Mouse (Mus musculus): ENCODE measurements around the gene Pspc1.

Gene Pspc1

DNA sequence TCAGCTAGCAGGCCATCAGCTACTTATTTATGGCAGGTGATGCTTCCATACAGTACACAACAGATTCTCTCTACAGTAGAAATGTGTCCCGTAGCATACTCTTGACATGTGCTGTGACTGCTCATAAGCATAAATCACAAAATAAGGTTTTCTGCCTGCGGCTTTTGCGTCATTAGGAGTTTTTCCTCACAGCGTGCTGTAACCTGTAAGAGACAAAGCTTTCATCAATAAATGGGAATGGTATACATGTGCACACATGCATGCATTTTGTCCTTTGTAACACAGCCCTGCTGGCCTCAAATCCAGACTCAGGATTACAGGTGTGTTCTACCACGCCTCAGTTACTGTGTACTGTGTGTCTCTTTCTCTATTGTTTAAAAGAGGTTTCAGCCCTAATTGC lies 80.3 kb downstream of the Pspc1 start:
- DNase-seq (ENCODE audit: low spot score in 2 of 2) = no peak

DNA sequence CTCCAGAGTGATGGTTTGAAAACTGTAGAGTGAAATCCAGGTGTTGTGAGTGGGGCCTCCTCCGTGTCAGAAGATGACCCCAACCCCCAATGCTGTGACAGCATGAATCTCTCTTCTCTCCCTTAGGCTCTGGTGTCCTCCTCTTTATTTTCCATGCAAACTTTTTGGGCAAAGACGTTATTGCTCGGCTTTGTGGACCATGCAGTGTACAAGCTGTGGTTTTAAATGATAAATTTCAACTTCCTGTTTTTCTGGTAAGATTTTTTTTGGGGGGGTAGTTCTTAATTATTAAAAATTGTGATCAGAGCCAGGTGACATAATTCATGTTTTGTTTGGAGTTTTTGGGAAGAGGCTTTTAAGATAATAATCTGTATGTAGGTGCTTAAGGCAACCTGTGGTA lies 82.6 kb downstream of the Pspc1 start:
- DNase-seq (ENCODE audit: low spot score in 2 of 2) = no peak

DNA sequence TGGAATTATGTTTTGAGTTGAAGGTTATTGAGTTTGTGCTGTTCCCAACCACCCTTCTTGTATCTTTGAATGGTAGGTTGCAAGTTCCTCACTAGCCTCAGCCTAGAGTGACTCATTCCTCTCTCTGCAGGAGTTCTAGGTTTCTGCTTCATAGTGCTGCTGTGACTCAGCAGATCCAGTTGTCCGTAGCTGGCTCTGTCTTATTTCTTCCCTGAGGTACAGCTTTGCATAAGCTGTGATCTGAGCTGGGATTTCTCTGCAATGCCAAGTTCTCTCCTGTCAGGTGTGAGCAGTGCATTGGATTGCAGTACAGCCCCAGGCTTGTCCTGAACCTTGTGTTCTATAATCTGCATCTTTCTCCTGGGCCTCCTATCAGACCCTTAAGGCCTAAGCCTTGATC lies 88.3 kb downstream of the Pspc1 start:
- no peak for DNase-seq (ENCODE audit: low spot score in 2 of 2)

DNA sequence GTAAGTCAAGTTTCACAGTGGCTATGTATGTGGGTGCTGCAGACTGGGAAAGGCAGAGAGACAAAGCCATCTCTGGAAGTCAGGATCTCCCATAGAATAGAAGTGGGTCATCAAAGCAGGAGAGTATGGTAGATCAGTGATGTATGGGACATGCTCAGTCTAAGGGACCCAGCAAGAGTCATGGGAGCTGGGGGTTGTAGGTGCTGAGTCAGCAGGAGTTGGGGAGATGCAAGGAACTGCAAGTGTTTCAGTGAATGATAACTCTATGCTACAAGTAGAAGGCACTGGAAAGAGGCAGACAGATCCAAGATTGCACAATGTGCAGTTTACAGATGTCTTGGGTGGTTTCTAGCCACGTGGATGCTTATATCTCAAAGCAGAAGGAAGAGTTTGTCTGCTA lies 89.0 kb downstream of the Pspc1 start:
- no peak for DNase-seq (ENCODE audit: low spot score in 2 of 2)

DNA sequence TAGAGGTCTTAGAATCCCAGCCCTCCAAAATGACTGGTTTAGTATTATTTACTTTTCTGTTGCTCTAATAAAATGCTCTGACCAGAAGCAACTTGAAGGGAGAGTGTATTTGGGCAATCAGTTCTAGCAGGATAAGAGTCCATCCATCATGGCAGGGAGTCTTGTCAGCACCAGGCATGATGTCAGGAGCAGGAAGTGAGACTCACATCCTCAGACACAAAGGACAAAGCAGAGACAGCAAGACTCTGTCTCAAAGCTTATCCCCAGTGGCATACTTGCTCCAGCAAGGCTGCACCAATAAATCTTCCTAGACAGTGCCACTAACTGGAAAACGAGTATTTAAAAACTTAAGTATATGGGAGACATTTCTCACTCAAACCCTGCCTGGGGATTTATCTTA lies 92.7 kb downstream of the Pspc1 start:
- no peak for DNase-seq (ENCODE audit: low spot score in 2 of 2)
